Mouse (Mus musculus) embryonic fibroblast, embryonic 13.5 days (primary cell): ENCODE measurements at regions not wholly inside any gene's neighbourhood (a gene's known extent, or its start where the extent isn't known, plus 50 kb on each side); places are given as distances from the start of the nearest gene placed in this dataset.

ENCODE experiments used
- CTCF ChIP-seq: IDR thresholded peaks from 2 replicates; pipeline ENCODE4 v1.5.1; 2011; ENCODE audit warnings: mild to moderate bottlenecking, control low read depth, low read length, moderate library complexity, borderline replicate concordance; ENCODE audit not compliant: insufficient read depth
- POLR2A ChIP-seq: IDR thresholded peaks from 2 replicates; pipeline ENCODE4 v1.6.1; 2011; ENCODE audit warnings: low read depth, mild to moderate bottlenecking, control low read depth, low read length, moderate library complexity

DNA sequence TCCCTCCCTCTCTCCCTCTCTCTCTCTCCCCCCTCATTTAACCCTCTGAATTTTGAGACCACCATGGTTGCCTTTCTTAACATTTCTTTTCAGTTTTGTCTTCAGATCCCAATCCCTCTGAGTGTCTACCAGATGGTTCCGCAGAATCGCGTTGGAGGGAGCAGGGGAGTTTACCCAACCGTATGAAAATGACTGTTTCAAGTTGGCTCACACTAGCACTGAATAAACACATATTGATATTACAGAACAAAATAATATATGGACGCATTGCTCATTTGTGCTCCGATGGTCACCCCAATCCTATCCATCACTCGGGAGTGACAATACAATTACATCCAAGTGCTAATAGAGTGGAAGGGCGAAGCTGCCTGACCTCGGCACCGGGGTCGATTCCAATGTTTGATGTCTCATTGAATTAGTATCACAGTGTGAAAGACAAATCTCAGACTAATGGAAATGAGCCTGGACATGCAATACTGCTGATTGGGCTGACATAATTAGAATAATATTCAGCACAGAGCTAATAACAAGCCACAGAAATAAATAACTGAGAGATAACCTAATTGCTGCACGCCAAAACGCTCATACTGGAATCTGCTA is 115.3 kb downstream of the Anxa2 start:
- TF ChIP-seq CTCF (no peak), POLR2A (no peak)
